Mouse (Mus musculus) olfactory bulb, adult 2 months (tissue): ENCODE measurements at regions not wholly inside any gene's neighbourhood (a gene's known extent, or its start where the extent isn't known, plus 50 kb on each side); places are given as distances from the start of the nearest gene placed in this dataset.

Experiments used
- CTCF ChIP-seq: fragments of 200-500 bp; IDR thresholded peaks from 2 replicates; pipeline ENCODE4 v1.5.1; 2012; ENCODE audit warnings: low read depth, mild to moderate bottlenecking, low read length, moderate library complexity; ENCODE audit not compliant: insufficient read depth
- POLR2A ChIP-seq: fragments of 200-500 bp; IDR thresholded peaks from 2 replicates; pipeline ENCODE4 v1.6.1; 2012; ENCODE audit warnings: mild to moderate bottlenecking, low read depth, low read length, moderate library complexity; ENCODE audit not compliant: insufficient read depth

DNA sequence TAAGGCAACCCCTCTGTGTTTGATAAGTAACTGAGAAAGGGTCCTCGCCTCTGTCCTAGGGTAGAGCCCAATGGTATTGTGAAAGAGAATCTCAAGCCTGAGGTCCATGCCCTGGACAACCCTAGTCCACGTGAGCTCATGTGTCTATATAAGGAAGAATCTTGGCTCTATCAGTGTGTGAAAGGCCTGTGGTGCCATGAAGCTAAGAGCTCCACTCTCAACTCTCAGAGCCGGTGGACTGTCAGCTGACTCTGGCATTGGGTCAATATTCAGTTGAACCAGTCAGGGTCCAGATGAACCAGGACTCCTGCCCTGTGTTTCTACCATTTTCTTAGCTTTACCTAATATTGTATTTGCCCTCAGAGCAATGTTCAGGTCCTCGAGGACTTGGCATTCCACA is 88.5 kb downstream of the Tmx1 start:
- TF ChIP-seq POLR2A (no peak), CTCF (no peak)
